Mouse (Mus musculus): ENCODE measurements around the gene Sptbn2. TPM values are rescaled to one million over a fixed set of nuclear protein-coding genes. Genes with fewer than 3 reads are reported as not detected.

Sptbn2 gene
- polyA plus RNA-seq, 1 experiment from 2014 or later = 5.3 TPM

- H3K4me2 ChIP-seq (replicated peaks) = no peak overlapping the region
- H3K4me3 ChIP-seq (replicated peaks) = no peak overlapping the region
- WGBS = 77% methylated on average over 7 of the region's 7 CpGs
- H3K9ac ChIP-seq = no peak overlapping the region
- no peak for ATAC-seq (ENCODE audit: insufficient number of reproducible peaks, low FRiP score, low TSS enrichment, low read depth)
- H3K4me1 ChIP-seq = peaks cover 12% of the 10 kb centered on the region; the same call in 1 of the 2 replicates
- no peaks in the 10 kb centered on the region for H3K9me3 ChIP-seq (replicated peaks)
- H3K27ac ChIP-seq (replicated peaks) = no peak overlapping the region
- H3K36me3 ChIP-seq = peaks cover 79% of the 10 kb centered on the region
- no peaks in the 10 kb centered on the region for H3K27me3 ChIP-seq
Measured at GRCm38 (mm10) chr19:4785206-4785605, 74.2 kb downstream of the Sptbn2 start.

DNA sequence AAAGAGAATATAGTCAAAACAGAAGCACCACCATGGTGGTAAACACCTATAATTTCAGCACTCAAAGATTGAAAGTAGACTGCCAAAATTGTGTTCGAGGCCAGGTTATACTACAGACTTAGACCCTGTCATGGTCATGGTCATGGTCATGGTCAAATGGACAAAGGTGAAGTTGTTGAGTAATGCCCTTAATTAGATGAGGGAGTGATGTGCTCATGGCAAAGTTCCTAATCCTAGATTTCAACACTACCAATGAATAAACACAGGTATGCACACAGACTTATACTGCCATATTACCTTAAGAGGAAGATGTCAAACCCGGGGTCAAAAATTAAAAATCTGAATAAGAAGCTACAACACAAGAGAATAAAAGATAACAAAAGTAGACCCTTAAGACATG, 75.3 kb downstream of the Sptbn2 start:
- 95% methylated on average over 2 of the region's 2 CpGs for whole genome bisulfite sequencing
- ATAC-seq (ENCODE audit: insufficient number of reproducible peaks, low FRiP score, low TSS enrichment, low read depth) = no peak

GRCm38 (mm10) chr19:4793281-4793830, 82.4 kb downstream of the Sptbn2 start:
- peak overlapping the region; percentile 75 for H3K4me2 ChIP-seq (replicated peaks)
- H3K27me3 ChIP-seq = no peaks in the 10 kb centered on the region
- peak; percentile 37; the same call in 1 of the 2 replicates for ATAC-seq (ENCODE audit: insufficient number of reproducible peaks, low FRiP score, low TSS enrichment, low read depth)
- H3K4me3 ChIP-seq (replicated peaks) = peak overlapping the region; percentile 74
- peaks cover 34% of the 10 kb centered on the region for H3K4me1 ChIP-seq
- peak overlapping the region; percentile 89 for H3K27ac ChIP-seq (replicated peaks)
- peak overlapping the region; percentile 63 for H3K9ac ChIP-seq
- no peaks in the 10 kb centered on the region for H3K9me3 ChIP-seq (replicated peaks)
- under 1% methylated on average over 16 of the region's 16 CpGs for WGBS
- H3K36me3 ChIP-seq = peaks cover 35% of the 10 kb centered on the region

More for the DNA sequence above, 75.3 kb downstream of the Sptbn2 start:
- no peak overlapping the region for H3K27ac ChIP-seq (replicated peaks)
- no peaks in the 10 kb centered on the region for H3K27me3 ChIP-seq
- no peak overlapping the region for H3K4me2 ChIP-seq (replicated peaks)
- peaks cover 23% of the 10 kb centered on the region for H3K4me1 ChIP-seq
- H3K4me3 ChIP-seq (replicated peaks) = no peak overlapping the region
- H3K9me3 ChIP-seq (replicated peaks) = no peaks in the 10 kb centered on the region
- H3K36me3 ChIP-seq = peaks cover 82% of the 10 kb centered on the region
- H3K9ac ChIP-seq = no peak overlapping the region

DNA sequence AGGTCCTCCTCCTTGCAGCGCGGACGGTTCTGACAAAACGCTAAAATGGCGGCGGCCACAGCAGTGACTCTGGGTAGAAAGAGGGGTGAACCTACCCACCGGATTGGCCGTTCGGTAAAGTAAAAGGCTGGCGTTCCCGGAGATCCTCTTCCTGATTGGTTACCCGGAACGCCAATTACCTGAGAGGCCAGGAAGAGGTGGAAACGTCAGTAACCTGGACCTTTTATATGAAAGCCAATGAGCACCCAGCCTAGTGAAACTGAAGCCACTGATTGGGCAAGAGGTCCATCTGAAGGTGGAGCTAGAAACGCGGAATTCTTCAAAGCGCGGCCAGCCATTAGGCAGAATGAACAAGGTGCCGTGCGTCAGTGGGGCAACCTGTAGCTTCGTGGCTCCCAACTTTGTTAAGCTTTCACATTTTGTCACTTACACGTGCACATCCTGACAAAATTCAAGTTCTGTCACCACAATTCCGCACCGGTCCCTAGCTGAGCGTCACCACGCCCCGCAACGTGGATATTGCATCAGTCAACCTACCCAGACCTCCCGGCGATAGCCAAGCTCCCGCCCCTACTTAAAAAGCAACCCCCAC, 83.0 kb downstream of the Sptbn2 start, which contains the start of gene Rbm4:
TSS of gene Rbm4 (minus strand) at position 71 of the 592 bp plus-strand sequence.
- WGBS = under 1% methylated on average over 31 of the region's 31 CpGs
- Histone ChIP-seq H3K9ac (peak within 1 kb of the TSS; percentile 63), H3K4me2 (replicated peaks) (peak within 1 kb of the TSS; percentile 75), H3K4me1 (peaks cover 34% of the 10 kb centered on the region), H3K9me3 (replicated peaks) (no peaks in the 10 kb centered on the region), H3K27me3 (no peaks in the 10 kb centered on the region), H3K4me3 (replicated peaks) (peak within 1 kb of the TSS; percentile 74), H3K27ac (replicated peaks) (peak within 1 kb of the TSS; percentile 89), H3K36me3 (peaks cover 36% of the 10 kb centered on the region)
- ATAC-seq (ENCODE audit: insufficient number of reproducible peaks, low FRiP score, low TSS enrichment, low read depth) = peak; percentile 96

DNA sequence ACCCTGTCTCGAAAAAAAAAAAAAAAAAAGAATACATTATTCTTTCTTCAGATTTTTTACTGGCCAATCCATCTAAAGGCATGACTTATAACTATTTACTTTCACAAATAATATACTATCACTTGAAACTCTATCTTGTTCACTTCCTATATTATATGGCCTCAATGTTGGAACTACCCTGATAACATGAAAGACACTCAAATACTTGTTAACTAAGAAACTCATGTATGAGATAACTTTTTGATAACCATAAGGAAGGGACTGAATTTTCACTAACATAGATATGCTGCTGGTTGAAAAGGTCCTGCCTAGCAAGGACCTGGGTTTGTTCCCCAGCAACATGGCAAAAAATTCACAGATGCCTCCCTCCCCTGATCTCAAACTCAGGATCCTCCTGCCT, 85.0 kb downstream of the Sptbn2 start:
- Histone ChIP-seq H3K36me3 (peaks cover 46% of the 10 kb centered on the region), H3K4me3 (replicated peaks) (no peak overlapping the region), H3K27ac (replicated peaks) (no peak overlapping the region), H3K4me1 (peaks cover 24% of the 10 kb centered on the region), H3K27me3 (no peaks in the 10 kb centered on the region), H3K9me3 (replicated peaks) (no peaks in the 10 kb centered on the region), H3K9ac (no peak overlapping the region), H3K4me2 (replicated peaks) (no peak overlapping the region)
- 75% methylated on average over 1 of the region's 1 CpGs for WGBS
- no peak for ATAC-seq (ENCODE audit: insufficient number of reproducible peaks, low FRiP score, low TSS enrichment, low read depth)

DNA sequence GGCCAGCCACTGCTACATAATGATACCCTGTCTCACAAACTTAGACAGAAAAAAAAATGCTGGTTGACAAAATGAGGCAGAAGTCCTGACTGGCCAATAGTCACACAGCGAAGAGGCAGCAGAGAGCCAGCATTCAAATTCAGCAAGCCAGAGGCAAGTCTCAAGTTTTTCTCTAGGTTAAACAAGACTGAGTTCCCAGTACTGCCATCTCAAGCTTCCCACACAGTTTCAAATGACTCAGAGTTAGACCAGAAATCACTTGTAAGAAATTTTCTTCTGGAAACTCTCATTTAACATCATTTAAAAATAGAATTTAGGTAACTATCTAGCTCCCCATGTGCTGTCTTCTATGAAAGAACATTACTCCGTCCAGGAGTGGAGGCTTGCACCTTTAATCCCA, 86.9 kb downstream of the Sptbn2 start:
- H3K27ac ChIP-seq (replicated peaks) = no peak overlapping the region
- 96% methylated on average over 2 of the region's 2 CpGs for WGBS
- ATAC-seq (ENCODE audit: insufficient number of reproducible peaks, low FRiP score, low TSS enrichment, low read depth) = no peak

DNA sequence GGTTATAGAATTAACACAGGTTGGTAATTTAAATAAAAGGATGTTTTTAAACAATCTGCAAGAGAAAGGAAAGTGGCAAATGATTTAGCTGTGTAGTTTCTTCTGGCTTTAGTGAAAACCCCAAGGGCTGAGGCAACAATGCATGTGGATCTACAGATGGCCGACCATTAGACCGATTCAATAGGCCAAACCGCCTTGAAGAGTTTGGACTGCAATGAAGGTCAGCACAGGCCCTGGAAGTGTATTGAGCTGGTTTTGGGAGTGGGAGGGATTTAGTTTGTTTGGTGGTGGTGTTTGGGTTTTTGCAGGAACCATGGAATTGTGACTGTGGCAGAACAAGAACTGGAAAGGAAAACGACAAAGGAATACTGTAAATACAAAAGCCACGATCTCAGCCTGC, 88.1 kb downstream of the Sptbn2 start:
- H3K4me1 ChIP-seq = peaks cover 12% of the 10 kb centered on the region; the same call in 1 of the 2 replicates
- H3K36me3 ChIP-seq = peaks cover 70% of the 10 kb centered on the region
- H3K9ac ChIP-seq = no peak overlapping the region
- no peak for ATAC-seq (ENCODE audit: insufficient number of reproducible peaks, low FRiP score, low TSS enrichment, low read depth)
- H3K4me2 ChIP-seq (replicated peaks) = no peak overlapping the region
- no peak overlapping the region for H3K27ac ChIP-seq (replicated peaks)
- no peaks in the 10 kb centered on the region for H3K9me3 ChIP-seq (replicated peaks)
- 93% methylated on average over 5 of the region's 5 CpGs for WGBS
- H3K4me3 ChIP-seq (replicated peaks) = no peak overlapping the region
- H3K27me3 ChIP-seq = no peaks in the 10 kb centered on the region

More for the DNA sequence above, 86.9 kb downstream of the Sptbn2 start:
- H3K4me1 ChIP-seq = peaks cover 9% of the 10 kb centered on the region; the same call in 1 of the 2 replicates
- no peaks in the 10 kb centered on the region for H3K27me3 ChIP-seq
- H3K9me3 ChIP-seq (replicated peaks) = no peaks in the 10 kb centered on the region
- H3K9ac ChIP-seq = no peak overlapping the region
- no peak overlapping the region for H3K4me2 ChIP-seq (replicated peaks)
- no peak overlapping the region for H3K4me3 ChIP-seq (replicated peaks)
- peaks cover 59% of the 10 kb centered on the region for H3K36me3 ChIP-seq

Other genes starting within 250 kb of the Sptbn2 start
- gene Syt12, start 233.7 kb upstream of the Sptbn2 start, polyA plus RNA-seq (2015; fragmentation: Nextera tagmentation; extraction: Ambion mirVana) = 1.5 and 1.7 TPM in 2 replicates
- not detected in 2 replicates for gene 2010003K11Rik, start 212.6 kb upstream of the Sptbn2 start, polyA plus RNA-seq (2015; fragmentation: Nextera tagmentation; extraction: Ambion mirVana)
- gene Pcx, start 200.7 kb upstream of the Sptbn2 start, polyA plus RNA-seq (2015; fragmentation: Nextera tagmentation; extraction: Ambion mirVana) = 20.1 and 20.2 TPM in 2 replicates
- gene Lrfn4, start 95.5 kb upstream of the Sptbn2 start, polyA plus RNA-seq (2015; fragmentation: Nextera tagmentation; extraction: Ambion mirVana) = 7.6 and 8.4 TPM in 2 replicates
- 65.6 and 65.9 TPM in 2 replicates for gene Rce1, start 85.5 kb upstream of the Sptbn2 start, polyA plus RNA-seq (2015; fragmentation: Nextera tagmentation; extraction: Ambion mirVana)
- 2.6 and 5.4 TPM in 2 replicates for gene Gm960, start 12.5 kb upstream of the Sptbn2 start, polyA plus RNA-seq (2015; fragmentation: Nextera tagmentation; extraction: Ambion mirVana)
- gene Rbm4b, start 45.3 kb downstream of the Sptbn2 start, polyA plus RNA-seq (2015; fragmentation: Nextera tagmentation; extraction: Ambion mirVana) = 64.3 and 65.5 TPM in 2 replicates
- 66.5 and 70.2 TPM in 2 replicates for gene Rbm4, start 82.7 kb downstream of the Sptbn2 start, polyA plus RNA-seq (2015; fragmentation: Nextera tagmentation; extraction: Ambion mirVana)
- gene Gm21992, start 100.4 kb downstream of the Sptbn2 start, polyA plus RNA-seq (2015; fragmentation: Nextera tagmentation; extraction: Ambion mirVana) = 30.9 and 36.3 TPM in 2 replicates
- gene Rbm14, start 100.5 kb downstream of the Sptbn2 start, polyA plus RNA-seq (2015; fragmentation: Nextera tagmentation; extraction: Ambion mirVana) = 74.1 and 74.5 TPM in 2 replicates
- 69.4 and 73.8 TPM in 2 replicates for gene Ccs, start 128.2 kb downstream of the Sptbn2 start, polyA plus RNA-seq (2015; fragmentation: Nextera tagmentation; extraction: Ambion mirVana)
- gene Ccdc87, start 128.2 kb downstream of the Sptbn2 start, polyA plus RNA-seq (2015; fragmentation: Nextera tagmentation; extraction: Ambion mirVana) = 1.2 and 1.9 TPM in 2 replicates
- 62.7 and 63.9 TPM in 2 replicates for gene Ctsf, start 144.0 kb downstream of the Sptbn2 start, polyA plus RNA-seq (2015; fragmentation: Nextera tagmentation; extraction: Ambion mirVana)
- 29.6 and 33.7 TPM in 2 replicates for gene Actn3, start 166.7 kb downstream of the Sptbn2 start, polyA plus RNA-seq (2015; fragmentation: Nextera tagmentation; extraction: Ambion mirVana)
- 14.0 and 14.9 TPM in 2 replicates for gene Zdhhc24, start 167.5 kb downstream of the Sptbn2 start, polyA plus RNA-seq (2015; fragmentation: Nextera tagmentation; extraction: Ambion mirVana)
- gene Bbs1, start 195.5 kb downstream of the Sptbn2 start, polyA plus RNA-seq (2015; fragmentation: Nextera tagmentation; extraction: Ambion mirVana) = 4.6 and 5.5 TPM in 2 replicates
- 113 and 117 TPM in 2 replicates for gene Dpp3, start 217.1 kb downstream of the Sptbn2 start, polyA plus RNA-seq (2015; fragmentation: Nextera tagmentation; extraction: Ambion mirVana)
- gene Peli3, start 232.0 kb downstream of the Sptbn2 start, polyA plus RNA-seq (2015; fragmentation: Nextera tagmentation; extraction: Ambion mirVana) = 5.0 and 5.1 TPM in 2 replicates

Data from embryonic facial prominence, embryonic 15.5 days (tissue).